Mouse (Mus musculus): ENCODE measurements at regions not wholly inside any gene's neighbourhood (a gene's known extent, or its start where the extent isn't known, plus 50 kb on each side); places are given as distances from the start of the nearest gene placed in this dataset.
"Not testable (repeated sequence)": the region's sequence is repeated elsewhere in the genome, so short reads cannot be mapped to it uniquely, and the experiment has no call there.

GRCm38 (mm10) chr9:5542604-5543003 lies 197.4 kb downstream of the Casp12 start:
- no peaks in the 10 kb centered on the region for H3K4me1 ChIP-seq (ENCODE audit: control insufficient read depth, insufficient read depth, low read length)
- DNase-seq (ENCODE audit: low spot score) (no peak), ATAC-seq (ENCODE audit: low read depth) (no peak)
- H3K9me3 ChIP-seq (ENCODE audit: control insufficient read depth, low read length) = no peaks in the 10 kb centered on the region
- H3K27ac ChIP-seq (replicated peaks; ENCODE audit: low read depth, low read length) = no peak overlapping the region
- no peak overlapping the region for H3K4me2 ChIP-seq (ENCODE audit: low read depth, low read length)
- no peaks in the 10 kb centered on the region for H3K27me3 ChIP-seq (replicated peaks; ENCODE audit: control insufficient read depth, insufficient read depth, low read length)
- no peak overlapping the region for H3K9ac ChIP-seq (ENCODE audit: low read depth, low read length)
- H3K4me3 ChIP-seq (ENCODE audit: low read depth, low read length) = no peak overlapping the region
- no peaks in the 10 kb centered on the region for H3K36me3 ChIP-seq (ENCODE audit: control insufficient read depth, insufficient read depth, low read length)
- 65% methylated on average over 1 of the region's 1 CpGs for WGBS

- Histone ChIP-seq H3K27me3 (replicated peaks; ENCODE audit: control insufficient read depth, insufficient read depth, low read length) (no peaks in the 10 kb centered on the region), H3K4me3 (ENCODE audit: low read depth, low read length) (no peak overlapping the region), H3K9ac (ENCODE audit: low read depth, low read length) (no peak overlapping the region), H3K36me3 (ENCODE audit: control insufficient read depth, insufficient read depth, low read length) (no peaks in the 10 kb centered on the region), H3K4me1 (ENCODE audit: control insufficient read depth, insufficient read depth, low read length) (no peaks in the 10 kb centered on the region), H3K9me3 (ENCODE audit: control insufficient read depth, low read length) (no peaks in the 10 kb centered on the region), H3K4me2 (ENCODE audit: low read depth, low read length) (no peak overlapping the region), H3K27ac (replicated peaks; ENCODE audit: low read depth, low read length) (no peak overlapping the region)
- WGBS = 79% methylated on average over 1 of the region's 1 CpGs
- no peak for DNase-seq (ENCODE audit: low spot score)
- no peak for ATAC-seq (ENCODE audit: low read depth)
These were observed 229.8 kb downstream of the Casp12 start for GRCm38 (mm10) chr9:5575072-5575471.

GRCm38 (mm10) chr9:5578168-5578567 lies 232.9 kb downstream of the Casp12 start:
- 91% methylated on average over 10 of the region's 11 CpGs for WGBS
- not testable (repeated sequence) for DNase-seq (ENCODE audit: low spot score); ATAC-seq (ENCODE audit: low read depth); H3K36me3 ChIP-seq (ENCODE audit: control insufficient read depth, insufficient read depth, low read length); H3K9ac ChIP-seq (ENCODE audit: low read depth, low read length); H3K4me1 ChIP-seq (ENCODE audit: control insufficient read depth, insufficient read depth, low read length); H3K4me3 ChIP-seq (ENCODE audit: low read depth, low read length); H3K27me3 ChIP-seq (replicated peaks; ENCODE audit: control insufficient read depth, insufficient read depth, low read length); H3K27ac ChIP-seq (replicated peaks; ENCODE audit: low read depth, low read length); H3K4me2 ChIP-seq (ENCODE audit: low read depth, low read length); H3K9me3 ChIP-seq (ENCODE audit: control insufficient read depth, low read length)

GRCm38 (mm10) chr9:5595891-5596635 lies 250.8 kb downstream of the Casp12 start:
- Histone ChIP-seq H3K27ac (replicated peaks; ENCODE audit: low read depth, low read length) (no peak overlapping the region), H3K9me3 (ENCODE audit: control insufficient read depth, low read length) (no peaks in the 10 kb centered on the region), H3K36me3 (ENCODE audit: control insufficient read depth, insufficient read depth, low read length) (no peaks in the 10 kb centered on the region), H3K27me3 (replicated peaks; ENCODE audit: control insufficient read depth, insufficient read depth, low read length) (no peaks in the 10 kb centered on the region), H3K9ac (ENCODE audit: low read depth, low read length) (no peak overlapping the region), H3K4me3 (ENCODE audit: low read depth, low read length) (no peak overlapping the region), H3K4me1 (ENCODE audit: control insufficient read depth, insufficient read depth, low read length) (no peaks in the 10 kb centered on the region), H3K4me2 (ENCODE audit: low read depth, low read length) (no peak overlapping the region)
- 88% methylated on average over 3 of the region's 3 CpGs for WGBS
- DNase-seq (ENCODE audit: low spot score) (no peak), ATAC-seq (ENCODE audit: low read depth) (no peak)

GRCm38 (mm10) chr9:5604019-5604418 lies 258.8 kb downstream of the Casp12 start:
- H3K27me3 ChIP-seq (replicated peaks; ENCODE audit: control insufficient read depth, insufficient read depth, low read length) = no peaks in the 10 kb centered on the region
- H3K4me3 ChIP-seq (ENCODE audit: low read depth, low read length) = no peak overlapping the region
- H3K4me1 ChIP-seq (ENCODE audit: control insufficient read depth, insufficient read depth, low read length) = no peaks in the 10 kb centered on the region
- no peak for ATAC-seq (ENCODE audit: low read depth)
- peaks cover 3% of the 10 kb centered on the region; the same call in 1 of the 2 replicates for H3K9me3 ChIP-seq (ENCODE audit: control insufficient read depth, low read length)
- no peak overlapping the region for H3K9ac ChIP-seq (ENCODE audit: low read depth, low read length)
- DNase-seq (ENCODE audit: low spot score) = no peak
- H3K4me2 ChIP-seq (ENCODE audit: low read depth, low read length) = no peak overlapping the region
- no peaks in the 10 kb centered on the region for H3K36me3 ChIP-seq (ENCODE audit: control insufficient read depth, insufficient read depth, low read length)
- no peak overlapping the region for H3K27ac ChIP-seq (replicated peaks; ENCODE audit: low read depth, low read length)
- 44% methylated on average over 1 of the region's 1 CpGs for WGBS

- Histone ChIP-seq H3K4me1 (ENCODE audit: control insufficient read depth, insufficient read depth, low read length) (no peaks in the 10 kb centered on the region), H3K9ac (ENCODE audit: low read depth, low read length) (no peak overlapping the region), H3K9me3 (ENCODE audit: control insufficient read depth, low read length) (peaks cover 3% of the 10 kb centered on the region; the same call in 1 of the 2 replicates), H3K27ac (replicated peaks; ENCODE audit: low read depth, low read length) (no peak overlapping the region), H3K36me3 (ENCODE audit: control insufficient read depth, insufficient read depth, low read length) (no peaks in the 10 kb centered on the region), H3K4me2 (ENCODE audit: low read depth, low read length) (no peak overlapping the region), H3K4me3 (ENCODE audit: low read depth, low read length) (no peak overlapping the region), H3K27me3 (replicated peaks; ENCODE audit: control insufficient read depth, insufficient read depth, low read length) (no peaks in the 10 kb centered on the region)
- no peak for DNase-seq (ENCODE audit: low spot score)
- ATAC-seq (ENCODE audit: low read depth) = no peak
These were observed 259.8 kb downstream of the Casp12 start for GRCm38 (mm10) chr9:5605015-5605414.

GRCm38 (mm10) chr9:5616725-5617124 lies 271.5 kb downstream of the Casp12 start:
- ATAC-seq (ENCODE audit: low read depth) (no peak), DNase-seq (ENCODE audit: low spot score) (no peak)
- no peak overlapping the region for H3K4me3 ChIP-seq (ENCODE audit: low read depth, low read length)
- H3K27me3 ChIP-seq (replicated peaks; ENCODE audit: control insufficient read depth, insufficient read depth, low read length) = no peaks in the 10 kb centered on the region
- no peak overlapping the region for H3K27ac ChIP-seq (replicated peaks; ENCODE audit: low read depth, low read length)
- WGBS = 92% methylated on average over 17 of the region's 17 CpGs
- H3K9me3 ChIP-seq (ENCODE audit: control insufficient read depth, low read length) = no peaks in the 10 kb centered on the region
- H3K4me1 ChIP-seq (ENCODE audit: control insufficient read depth, insufficient read depth, low read length) = no peaks in the 10 kb centered on the region
- H3K4me2 ChIP-seq (ENCODE audit: low read depth, low read length) = no peak overlapping the region
- no peaks in the 10 kb centered on the region for H3K36me3 ChIP-seq (ENCODE audit: control insufficient read depth, insufficient read depth, low read length)
- H3K9ac ChIP-seq (ENCODE audit: low read depth, low read length) = no peak overlapping the region

GRCm38 (mm10) chr9:5623396-5623795 lies 278.2 kb downstream of the Casp12 start:
- Histone ChIP-seq H3K9ac (ENCODE audit: low read depth, low read length) (no peak overlapping the region), H3K36me3 (ENCODE audit: control insufficient read depth, insufficient read depth, low read length) (no peaks in the 10 kb centered on the region), H3K27me3 (replicated peaks; ENCODE audit: control insufficient read depth, insufficient read depth, low read length) (no peaks in the 10 kb centered on the region), H3K4me3 (ENCODE audit: low read depth, low read length) (no peak overlapping the region), H3K4me1 (ENCODE audit: control insufficient read depth, insufficient read depth, low read length) (no peaks in the 10 kb centered on the region), H3K27ac (replicated peaks; ENCODE audit: low read depth, low read length) (no peak overlapping the region), H3K4me2 (ENCODE audit: low read depth, low read length) (no peak overlapping the region), H3K9me3 (ENCODE audit: control insufficient read depth, low read length) (no peaks in the 10 kb centered on the region)
- 82% methylated on average over 2 of the region's 2 CpGs for WGBS
- DNase-seq (ENCODE audit: low spot score) (no peak), ATAC-seq (ENCODE audit: low read depth) (no peak)

- DNase-seq (ENCODE audit: low spot score) (no peak), ATAC-seq (ENCODE audit: low read depth) (no peak)
- Histone ChIP-seq H3K9me3 (ENCODE audit: control insufficient read depth, low read length) (no peaks in the 10 kb centered on the region), H3K27ac (replicated peaks; ENCODE audit: low read depth, low read length) (no peak overlapping the region), H3K4me2 (ENCODE audit: low read depth, low read length) (no peak overlapping the region), H3K4me1 (ENCODE audit: control insufficient read depth, insufficient read depth, low read length) (no peaks in the 10 kb centered on the region), H3K27me3 (replicated peaks; ENCODE audit: control insufficient read depth, insufficient read depth, low read length) (no peaks in the 10 kb centered on the region), H3K36me3 (ENCODE audit: control insufficient read depth, insufficient read depth, low read length) (no peaks in the 10 kb centered on the region), H3K4me3 (ENCODE audit: low read depth, low read length) (no peak overlapping the region), H3K9ac (ENCODE audit: low read depth, low read length) (no peak overlapping the region)
- WGBS = 72% methylated on average over 1 of the region's 1 CpGs
These were observed 282.3 kb downstream of the Casp12 start for GRCm38 (mm10) chr9:5627521-5627920.

Measured in embryonic facial prominence, embryonic 14.5 days (tissue).